Mouse (Mus musculus): Measurements from ENCODE around the gene Aunip.
"Not testable (repeated sequence)": the region's sequence is repeated elsewhere in the genome, so short reads cannot be mapped to it uniquely, and the experiment has no call there.

Gene Aunip

DNA sequence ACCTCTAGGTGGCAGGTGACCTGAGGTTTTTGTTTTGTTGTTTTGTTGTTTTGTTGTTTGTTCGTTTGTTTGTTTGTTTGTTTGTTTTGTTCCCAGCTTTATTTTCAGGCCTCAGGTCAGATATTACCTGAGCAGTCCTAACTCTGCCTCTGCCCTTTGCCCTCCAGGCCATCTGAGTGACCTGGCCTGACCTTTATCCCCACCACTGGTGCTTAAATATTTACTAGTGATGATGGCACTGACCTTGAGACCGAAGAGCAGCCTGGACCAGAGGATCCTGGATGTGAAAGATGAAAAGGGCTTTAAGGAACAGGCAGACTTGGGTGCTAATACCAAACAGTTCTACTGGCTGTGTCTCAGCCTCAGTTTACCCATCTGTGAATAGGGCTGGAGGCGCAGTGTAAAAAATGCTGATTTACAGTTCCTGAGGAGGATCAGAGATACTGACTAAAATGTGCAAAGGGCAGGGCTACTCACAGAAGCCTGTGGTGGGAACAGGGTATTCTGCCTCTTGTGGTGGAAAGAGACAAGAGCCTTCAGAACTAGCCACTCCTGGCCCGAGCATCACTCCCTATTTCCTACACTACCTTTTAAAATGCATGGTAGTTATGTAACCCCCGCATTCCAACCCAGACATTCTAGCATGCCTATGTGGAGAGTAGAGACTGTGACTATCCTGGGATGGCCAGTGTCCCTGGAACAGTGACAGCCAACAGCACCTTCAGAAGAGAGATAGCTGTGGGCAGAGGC lies 25.5 kb upstream of the Aunip start:
- DNase-seq (ENCODE audit: low spot score) = no peak

DNA sequence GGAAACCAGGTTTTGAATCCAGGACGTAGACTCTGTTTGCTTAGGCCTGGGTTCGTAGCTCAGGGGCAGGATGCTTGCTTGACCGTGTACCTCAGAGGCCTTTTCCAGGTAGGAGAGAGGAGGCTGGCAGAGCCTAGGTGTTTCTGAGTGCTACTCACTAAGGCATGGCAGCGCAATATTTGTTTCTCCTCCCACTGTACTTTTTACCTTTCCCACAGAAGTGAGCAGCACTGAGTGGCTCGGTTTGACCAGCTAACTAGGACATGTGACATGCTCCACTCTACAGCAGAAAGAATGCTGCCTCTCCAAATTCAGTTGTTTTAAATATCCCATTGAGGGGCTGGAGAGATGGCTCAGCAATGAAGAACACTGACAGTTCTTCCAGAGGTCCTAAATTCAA lies 22.6 kb upstream of the Aunip start:
- no peak for DNase-seq (ENCODE audit: low spot score)

DNA sequence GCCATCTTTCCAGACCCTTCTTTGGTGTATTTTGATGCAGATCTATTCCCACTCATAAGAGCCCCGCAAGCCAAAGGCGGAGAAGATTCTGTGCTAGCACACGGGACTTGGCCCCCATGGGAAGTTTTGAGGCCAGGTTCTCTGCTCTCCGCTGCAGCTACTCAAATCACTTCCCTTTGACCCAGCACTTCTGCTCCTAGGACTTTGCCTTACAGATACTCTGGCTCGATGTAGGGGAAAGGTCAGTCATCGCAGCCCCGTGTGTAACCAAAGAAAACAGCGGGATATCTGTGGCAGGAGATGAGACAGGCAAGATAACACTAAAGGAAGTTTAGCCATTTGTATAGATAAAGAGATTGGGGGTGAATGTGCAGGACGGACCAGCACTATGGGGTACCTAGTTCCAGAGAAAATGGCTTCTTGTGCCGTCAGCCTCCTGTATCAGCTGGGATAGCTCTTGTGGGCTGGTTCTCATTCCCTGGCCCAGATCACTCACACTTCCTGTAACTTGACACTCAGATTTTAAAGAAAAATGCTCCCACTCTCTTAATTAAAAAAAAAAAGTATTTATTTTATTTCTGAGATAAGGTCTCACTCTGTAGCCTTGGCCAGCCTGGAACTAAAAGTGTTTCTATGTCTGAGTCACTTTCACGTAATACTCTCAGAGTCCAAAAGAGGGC lies 20.7 kb upstream of the Aunip start:
- no peak for DNase-seq (ENCODE audit: low spot score)

DNA sequence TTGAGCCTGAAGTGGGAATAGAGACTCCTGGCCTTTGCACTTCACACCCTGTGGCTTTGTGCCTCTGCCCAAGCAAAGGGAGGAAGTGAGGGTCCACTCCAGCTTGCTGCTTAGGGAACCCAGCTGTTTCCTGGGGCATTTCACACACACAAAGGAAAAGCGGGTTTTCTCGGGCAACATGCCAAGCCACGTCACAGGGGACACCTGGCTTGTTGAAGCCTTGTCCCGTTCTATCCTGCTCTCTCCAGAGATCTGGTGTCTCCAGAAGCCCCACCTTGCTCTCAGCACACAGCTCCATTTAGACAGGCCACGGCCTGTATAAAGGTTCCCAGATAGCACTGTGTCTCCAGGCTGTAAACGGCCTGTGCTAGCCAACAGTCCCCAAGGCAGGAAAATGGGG lies 19.1 kb upstream of the Aunip start:
- DNase-seq (ENCODE audit: low spot score) = no peak

DNA sequence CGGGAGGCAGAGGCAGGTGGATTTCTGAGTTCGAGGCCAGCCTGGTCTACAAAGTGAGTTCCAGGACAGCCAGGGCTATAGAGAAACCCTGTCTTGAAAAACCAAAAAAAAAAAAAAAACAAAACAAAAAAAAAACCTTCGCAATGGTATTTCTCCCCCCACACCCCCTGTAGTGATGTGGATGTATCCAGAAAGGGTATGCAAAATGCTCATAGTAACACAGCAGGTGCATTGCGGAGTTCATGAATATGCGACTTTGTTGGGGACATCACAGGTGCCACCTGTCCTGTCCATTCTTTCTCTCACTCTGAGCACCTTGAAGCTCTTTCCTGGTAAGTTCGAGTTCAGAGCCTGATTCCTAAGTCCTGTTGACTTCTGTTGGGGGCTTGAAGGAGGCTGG lies 16.6 kb upstream of the Aunip start:
- DNase-seq (ENCODE audit: low spot score) = not testable (repeated sequence)

DNA sequence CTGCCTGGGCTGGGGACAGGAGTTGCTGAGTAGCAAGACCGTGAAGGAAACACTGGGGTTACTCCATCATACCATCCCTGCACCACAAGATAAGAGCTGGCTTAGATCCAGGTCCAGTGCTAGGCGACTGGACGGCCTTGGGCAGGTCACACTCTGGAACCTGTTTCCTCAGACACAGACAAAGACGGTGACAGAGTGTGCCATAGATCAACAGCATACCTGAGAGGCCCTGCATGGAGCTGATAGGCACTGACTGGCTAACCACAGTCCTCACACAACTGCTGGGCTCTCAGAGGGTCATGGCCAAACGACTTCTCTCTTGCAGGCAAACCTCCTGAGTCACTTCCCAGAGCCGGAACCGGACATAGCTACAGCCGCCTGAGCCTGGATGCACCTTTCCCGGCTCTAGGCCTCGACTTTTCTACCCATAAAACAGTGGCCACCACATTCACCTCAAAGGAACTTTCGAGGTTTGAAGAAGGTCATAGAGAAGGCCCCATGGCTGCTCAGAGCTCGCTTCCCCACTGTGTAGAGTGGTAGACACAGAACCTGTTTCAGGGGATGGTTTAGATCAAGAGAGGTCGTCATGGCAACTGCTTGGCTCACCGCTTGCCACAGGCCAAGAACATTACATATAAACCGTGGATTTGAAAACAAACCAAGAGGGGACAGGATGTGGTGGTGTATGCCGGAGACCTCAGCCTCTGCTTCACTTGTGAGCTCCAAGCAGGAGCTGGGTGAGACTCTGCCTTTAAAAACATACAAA lies 15.8 kb upstream of the Aunip start:
- no peak for DNase-seq (ENCODE audit: low spot score)

DNA sequence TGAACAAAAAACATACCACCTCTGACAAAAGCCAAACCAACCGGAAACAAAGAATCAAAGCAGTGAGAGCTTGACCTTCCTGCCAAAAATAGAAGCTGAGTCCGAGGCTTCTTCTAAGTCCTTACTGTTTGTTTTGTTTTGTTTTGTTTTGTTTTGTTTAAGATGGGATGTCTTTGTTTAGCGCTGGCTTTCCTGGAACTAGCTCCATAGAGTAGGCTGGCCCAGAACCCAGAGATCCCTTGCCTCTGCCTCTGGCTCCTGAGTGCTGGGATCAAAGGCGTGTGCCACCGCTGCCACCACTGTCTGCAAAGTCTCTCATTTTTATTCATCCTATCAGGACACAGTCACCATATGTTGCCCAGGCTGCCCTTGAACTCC lies 15.3 kb upstream of the Aunip start:
- DNase-seq (ENCODE audit: low spot score) = no peak

DNA sequence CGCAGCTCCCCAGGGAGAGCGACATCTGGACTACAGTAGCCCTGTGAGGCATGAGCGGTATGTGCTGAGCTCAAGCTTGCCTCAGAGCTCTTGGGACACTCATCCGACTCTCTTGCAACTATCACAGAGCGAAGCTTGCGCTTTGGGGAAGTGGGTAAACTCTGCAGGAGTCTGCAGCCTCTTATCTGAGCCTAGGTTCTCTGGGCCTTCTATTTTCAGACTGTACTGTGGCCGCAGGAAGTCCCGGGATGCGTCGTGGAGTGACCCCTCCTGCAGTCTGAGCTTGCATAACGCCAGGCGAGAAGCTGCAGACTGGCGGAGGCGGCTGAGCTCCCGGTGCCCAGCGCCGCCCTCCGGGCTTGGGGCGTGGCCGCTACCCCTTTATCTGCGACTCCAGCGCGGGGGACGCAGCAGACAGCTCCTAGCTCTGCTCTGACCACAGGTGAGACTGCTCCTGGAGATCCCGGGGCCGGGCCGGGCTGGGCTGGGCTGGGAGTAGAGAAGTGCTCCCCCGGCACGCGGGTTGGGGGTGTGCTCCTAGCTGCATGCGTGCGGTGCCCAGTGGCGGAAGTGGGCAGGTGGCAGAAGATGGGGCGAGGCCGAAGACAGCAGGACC lies 14.1 kb upstream of the Aunip start, which contains the start of gene Paqr7:
Gene Paqr7, plus strand, starts transcription at position 103 of the 616 bp plus-strand sequence.
- peak; percentile 84 for DNase-seq (ENCODE audit: low spot score)

DNA sequence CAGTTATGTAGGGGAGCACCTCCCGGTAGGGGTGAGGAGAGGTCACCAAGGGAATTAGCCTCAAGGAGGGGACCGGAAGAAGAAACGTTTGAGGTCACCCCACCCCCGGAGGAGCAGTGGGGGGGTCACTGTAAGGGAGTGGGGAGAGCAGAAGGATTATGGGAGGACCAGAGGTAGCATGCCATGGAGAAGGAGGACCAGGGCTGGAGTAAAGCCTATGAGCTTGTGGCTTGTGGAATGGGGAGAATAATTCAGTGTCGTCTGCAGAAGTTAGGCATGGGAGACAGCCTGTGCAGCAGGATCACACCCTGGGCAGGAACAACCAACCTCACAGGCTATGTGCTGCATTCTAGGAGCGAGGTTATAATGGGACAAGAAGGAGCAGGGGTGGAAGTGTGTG lies 13.6 kb upstream of the Aunip start:
- DNase-seq (ENCODE audit: low spot score) = no peak

DNA sequence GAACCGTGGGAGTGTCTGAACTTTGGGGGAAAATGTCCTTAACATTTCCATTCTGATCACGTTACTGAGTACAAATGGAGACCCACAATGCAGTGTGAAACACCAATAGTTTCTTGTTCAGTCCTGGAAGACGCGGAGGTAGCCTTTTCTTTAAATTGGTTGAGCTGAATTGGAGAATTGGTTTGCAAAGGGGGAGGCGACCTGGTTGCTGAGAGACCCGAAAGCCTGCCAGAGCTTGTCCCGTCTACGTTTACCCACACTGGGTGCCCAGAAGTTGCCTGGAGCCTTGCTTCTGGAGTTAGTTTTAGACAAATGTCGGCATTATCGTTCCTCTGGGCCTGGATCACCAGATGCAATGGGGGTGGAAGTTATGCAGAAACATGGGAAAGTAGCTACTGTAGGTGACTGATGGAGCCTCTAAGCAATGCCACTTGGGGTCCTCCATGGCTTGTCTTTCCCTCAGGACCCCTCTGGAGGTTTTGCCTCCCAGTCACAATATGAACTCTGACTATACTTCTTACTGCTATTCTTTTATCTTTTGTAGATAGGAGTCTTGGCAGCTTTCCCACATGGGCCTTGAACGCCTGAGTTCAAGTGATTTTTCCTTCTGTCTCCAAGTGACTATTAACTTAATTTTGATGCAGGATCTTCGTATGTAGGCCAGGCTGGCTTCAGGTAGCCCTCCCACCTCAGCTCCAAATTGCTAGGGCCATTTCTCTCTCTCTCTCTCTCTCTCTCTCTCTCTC lies 12.6 kb upstream of the Aunip start:
- no peak for DNase-seq (ENCODE audit: low spot score)

DNA sequence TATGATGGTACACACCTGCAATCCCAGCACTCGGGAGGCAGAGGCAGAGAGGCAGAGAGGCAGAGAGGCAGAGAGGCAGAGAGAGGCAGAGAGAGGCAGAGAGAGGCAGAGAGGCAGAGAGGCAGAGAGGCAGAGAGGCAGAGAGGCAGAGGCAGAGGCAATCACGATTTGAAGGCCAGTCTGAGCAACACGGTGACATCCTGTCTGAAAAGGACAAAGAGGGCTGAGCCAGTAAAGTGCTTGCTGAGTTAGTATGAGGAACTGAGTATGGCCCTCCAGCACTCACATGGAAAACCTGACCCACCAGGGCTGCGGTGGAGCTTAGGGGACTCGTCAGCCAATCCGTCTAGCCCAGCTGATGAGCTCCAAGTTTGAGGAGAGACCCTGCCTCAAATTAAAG lies 11.8 kb upstream of the Aunip start:
- not testable (repeated sequence) for DNase-seq (ENCODE audit: low spot score)

DNA sequence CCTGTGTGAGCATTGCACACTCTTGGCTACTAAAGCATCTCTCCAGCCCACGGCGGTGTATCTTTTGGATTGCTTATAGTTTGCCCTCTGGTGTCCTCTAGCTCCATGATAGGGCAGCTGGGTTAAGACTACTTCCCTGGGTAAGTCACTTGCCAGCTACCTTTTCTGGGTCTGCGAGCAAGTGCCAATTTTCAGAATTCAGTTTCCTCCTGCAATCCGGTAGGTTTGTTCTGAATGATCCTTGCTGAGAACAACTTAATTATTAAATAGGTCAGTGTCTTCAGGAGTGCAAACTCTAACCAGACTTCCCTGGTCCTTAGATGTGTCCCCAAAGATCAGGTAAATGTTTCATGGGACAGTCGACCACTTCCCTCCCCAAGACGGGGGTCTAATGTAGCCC lies 9.7 kb upstream of the Aunip start:
- no peak for DNase-seq (ENCODE audit: low spot score)

DNA sequence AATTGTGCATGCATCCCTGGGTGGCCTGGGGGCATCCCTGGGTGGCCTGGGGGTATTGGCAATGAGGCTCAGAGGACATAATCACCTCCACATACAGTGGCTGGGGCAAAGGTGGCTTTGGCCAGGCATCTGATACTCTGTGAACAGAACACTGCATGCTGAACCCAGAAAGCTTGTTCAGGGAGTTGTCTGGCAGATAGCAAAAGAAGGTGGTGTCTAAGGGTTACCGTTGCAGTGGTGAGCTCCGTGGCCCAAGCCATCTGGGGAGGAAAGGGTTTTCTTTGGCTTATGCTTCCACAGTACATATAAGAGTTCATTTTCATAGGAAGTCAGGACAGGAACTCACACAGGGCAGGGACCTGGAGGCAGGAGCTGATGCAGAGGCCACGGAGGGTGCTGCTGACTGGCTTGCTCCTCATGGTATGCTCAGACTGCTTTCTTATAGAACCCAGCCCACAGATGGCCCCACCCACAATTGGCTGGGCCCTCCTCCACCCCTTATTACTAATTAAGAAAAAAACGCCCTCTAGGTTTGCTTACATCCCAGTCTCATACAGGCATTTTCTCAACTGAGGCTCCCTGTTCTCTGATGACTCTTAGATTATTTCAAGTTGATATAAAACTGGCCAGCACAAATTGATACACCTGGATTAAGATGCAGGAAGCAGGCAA lies 7.0 kb upstream of the Aunip start:
- DNase-seq (ENCODE audit: low spot score) = no peak

DNA sequence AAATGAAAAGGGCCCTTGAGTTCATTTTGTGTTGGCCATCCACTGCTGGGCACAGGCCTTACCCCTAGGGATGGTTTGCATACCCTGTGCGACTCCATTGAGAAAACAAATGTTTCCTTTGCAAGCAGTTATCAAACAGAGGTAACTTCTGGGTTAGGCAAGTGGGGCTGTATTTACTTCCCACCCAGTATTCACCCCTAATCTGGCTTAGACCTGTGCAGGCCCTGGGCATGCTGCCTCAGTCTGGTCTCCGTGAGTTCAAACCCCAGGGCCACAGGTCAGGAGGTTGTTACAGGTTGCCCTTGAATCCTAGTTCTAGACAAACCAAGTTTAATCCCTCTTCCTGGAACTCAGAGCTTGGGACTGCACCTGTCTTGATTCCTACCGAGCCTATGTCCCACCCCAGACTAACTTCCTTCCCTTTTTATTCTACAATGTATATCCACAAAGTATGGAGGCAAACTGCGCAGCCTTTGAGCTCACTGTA lies 5.5 kb upstream of the Aunip start:
- DNase-seq (ENCODE audit: low spot score) = no peak

DNA sequence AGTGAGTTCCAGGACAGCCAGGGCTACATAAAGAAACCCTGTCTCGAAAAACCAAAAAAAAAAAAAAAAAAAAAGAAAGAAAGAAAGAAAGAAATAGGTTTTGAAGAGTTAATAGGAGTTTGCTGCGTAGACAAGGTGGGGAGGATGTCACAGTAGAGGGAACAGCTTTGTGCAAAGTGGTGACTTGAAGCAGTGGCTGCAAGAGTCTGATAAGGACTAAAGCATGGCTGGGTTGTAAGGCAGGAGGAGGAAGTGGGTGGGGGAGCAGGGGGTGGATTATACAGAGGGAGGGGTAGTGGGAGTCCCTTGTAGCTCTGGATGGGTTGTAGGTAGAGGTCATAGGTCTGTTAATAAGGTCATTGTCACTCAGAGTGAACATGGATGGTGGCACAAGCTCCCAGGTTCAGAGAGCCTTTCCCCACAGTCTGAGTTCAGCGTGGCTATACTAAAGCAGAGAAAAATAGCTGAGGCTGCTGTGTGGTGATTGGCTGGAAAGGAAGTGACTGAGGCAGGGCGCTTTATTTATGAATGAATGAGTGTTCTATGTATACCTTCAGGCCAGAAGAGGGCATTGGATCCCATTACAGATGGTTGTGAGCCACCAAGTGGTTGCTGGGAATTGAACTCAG lies 4.7 kb upstream of the Aunip start:
- no peak for DNase-seq (ENCODE audit: low spot score)

DNA sequence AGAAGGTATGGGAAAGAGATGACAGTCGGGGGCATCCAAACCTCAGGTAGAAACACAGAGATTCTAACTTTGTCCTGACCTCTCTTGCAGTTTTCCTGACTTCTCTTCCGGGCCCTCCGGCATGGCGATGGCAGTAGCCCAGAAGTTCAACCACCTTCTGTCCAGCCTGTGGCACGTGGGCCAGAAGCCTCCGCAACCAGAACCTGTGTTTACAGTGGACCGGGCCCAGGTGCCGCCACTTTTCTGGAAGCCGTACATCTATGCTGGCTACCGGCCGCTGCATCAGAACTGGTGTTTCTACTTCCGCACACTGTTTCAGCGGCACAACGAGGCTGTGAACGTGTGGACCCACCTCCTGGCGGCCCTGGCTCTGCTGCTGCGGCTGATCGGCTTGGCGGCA lies 4.1 kb upstream of the Aunip start:
- no peak for DNase-seq (ENCODE audit: low spot score)

DNA sequence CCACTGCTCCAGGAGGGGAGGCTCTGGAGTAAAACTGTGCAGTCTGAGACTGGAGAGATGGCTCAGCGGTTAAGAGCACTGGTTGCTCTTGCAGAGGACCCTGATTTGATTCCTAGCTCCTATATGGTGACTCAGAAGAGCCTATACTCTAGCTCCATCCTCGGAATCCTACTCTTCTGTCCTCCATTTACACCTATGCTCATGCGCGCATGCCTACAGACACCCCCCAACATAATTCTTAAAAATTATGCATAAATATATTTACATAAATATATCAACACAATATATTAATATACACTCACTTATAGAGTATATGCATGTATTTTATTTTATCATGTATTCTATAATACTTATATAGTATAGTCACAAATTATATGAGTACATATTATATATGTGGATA lies 403 bp upstream of the Aunip start:
- DNase-seq (ENCODE audit: low spot score) = no peak

DNA sequence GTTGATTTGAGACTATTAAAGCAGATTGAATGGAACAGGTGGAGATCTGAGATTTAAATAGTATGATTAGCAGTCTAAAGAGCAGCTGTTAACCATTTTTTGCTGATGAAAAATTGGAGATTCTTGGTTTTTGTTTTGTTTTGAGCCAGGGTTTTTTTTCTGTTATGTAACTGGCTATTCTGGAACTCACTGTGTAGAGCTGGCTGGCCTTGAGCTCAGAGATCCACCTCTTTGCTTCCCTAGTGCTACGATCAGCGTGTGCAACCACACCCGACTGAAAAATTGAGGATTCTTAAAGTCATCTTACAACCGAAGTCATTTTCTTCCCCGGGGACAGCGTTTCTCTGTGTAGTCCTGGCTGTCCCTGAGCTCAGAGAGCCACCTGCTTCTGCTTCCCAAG lies 931 bp downstream of the Aunip start:
- no peak for DNase-seq (ENCODE audit: low spot score)

DNA sequence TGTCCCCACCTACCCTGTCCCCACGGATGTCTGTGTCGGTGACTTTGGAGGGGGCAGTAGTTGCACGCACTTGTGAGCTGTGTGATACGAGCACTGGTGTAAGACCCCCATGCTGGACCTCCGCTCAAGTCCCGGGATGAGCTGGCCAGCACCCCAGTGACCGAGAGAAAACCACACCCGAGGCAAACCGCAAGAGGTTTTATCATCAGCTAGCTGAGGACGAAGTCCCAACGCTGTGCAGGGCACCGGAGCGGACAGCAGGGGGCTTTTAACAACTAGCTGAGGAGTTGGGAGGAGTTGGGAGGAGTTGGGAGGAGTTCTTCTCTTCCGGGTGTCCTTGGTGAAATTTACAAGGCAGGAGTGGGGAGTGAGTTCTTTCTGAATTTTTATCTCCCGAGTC lies 2.0 kb downstream of the Aunip start:
- peak; percentile 55 for DNase-seq (ENCODE audit: low spot score)

DNA sequence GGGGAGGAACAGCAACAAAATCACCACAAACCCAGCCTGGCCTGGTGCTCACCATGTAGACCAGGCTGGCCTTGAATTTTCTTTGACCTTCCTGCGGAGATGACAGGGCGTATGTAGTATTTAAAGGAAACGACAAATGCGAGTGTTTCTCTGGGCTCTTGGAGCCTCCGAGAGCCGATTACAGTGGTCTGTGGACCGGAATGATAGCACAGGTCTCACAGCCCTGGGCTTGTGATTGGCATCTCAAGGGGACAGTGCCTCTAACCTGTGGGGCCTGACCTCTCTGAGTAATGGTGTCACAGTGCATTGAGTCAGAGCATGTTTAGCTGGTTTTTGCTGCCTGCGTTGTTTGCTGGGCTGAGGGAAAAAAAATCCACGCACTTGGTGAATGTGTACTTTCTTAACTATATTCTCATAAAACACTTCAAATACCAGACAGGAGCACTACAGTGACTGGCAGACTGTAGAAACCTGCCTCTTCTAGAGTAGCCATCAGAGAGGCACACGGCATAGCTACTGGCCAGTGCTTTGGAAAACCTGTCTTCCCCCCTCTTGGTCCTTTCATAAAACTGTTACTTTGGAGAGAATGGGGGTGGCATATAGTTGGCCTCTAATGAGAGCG lies 3.6 kb downstream of the Aunip start:
- DNase-seq (ENCODE audit: low spot score) = no peak
